Mouse (Mus musculus) kidney, postnatal 36 days (tissue): ENCODE data around the gene Arxes2.

ENCODE experiments used
- DNase-seq, 2 experiments: peaks; one replicate each; pipeline ENCODE4 v3.0.0; 2021 to 2022; ENCODE audit warnings: mixed read lengths in 2 of 2

The Arxes2 gene

DNA sequence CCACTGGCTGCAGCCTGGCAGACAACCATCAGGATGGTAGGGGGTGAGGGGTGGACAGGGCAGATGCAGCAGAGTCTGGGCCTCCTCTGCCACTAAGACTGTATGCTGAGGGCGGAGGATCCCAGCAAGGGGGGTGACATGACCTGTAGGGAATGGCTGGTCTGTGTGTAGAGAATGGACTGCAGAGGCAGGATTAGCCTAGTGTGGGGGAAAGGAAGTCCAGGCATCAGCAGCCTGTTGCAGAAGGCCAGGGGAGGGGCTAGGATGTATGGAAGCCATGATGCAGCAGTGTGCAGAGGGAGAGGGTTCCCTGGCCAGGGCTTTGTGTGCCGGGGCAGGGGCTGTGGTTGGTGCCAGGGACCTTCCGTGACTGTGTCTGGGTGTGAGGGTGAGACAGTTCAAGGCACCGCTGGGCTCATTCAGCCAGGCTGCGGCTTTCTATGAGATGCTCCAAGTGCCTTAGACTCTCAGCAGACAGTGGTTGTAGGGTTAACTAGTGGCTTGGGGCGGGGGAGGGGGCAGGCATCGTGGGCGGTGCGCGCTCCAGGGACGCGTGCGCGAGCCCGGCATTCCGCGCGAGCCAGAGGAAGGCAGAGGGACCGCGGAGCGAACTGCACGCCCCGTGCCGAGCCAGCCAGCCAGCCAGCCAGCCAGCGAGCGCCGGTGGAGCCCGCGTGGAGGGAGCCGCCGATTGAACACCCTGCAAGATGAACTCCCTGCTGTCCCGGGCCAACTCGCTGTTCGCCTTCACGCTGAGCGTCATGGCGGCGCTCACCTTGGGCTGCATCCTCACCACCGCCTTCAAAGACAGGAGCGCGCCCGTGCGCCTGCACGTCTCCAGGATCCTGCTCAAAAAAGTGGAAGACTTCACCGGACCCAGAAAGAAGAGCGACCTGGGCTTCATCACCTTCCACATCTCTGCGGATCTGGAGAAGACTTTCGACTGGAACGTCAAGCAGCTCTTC lies 39.5 kb downstream of the Arxes2 start, which contains the start of gene Arxes1:
Arxes1 (plus strand) TSS at position 569 of the 965 bp plus-strand sequence.
- peak; percentile 1 to 14 for DNase-seq

DNA sequence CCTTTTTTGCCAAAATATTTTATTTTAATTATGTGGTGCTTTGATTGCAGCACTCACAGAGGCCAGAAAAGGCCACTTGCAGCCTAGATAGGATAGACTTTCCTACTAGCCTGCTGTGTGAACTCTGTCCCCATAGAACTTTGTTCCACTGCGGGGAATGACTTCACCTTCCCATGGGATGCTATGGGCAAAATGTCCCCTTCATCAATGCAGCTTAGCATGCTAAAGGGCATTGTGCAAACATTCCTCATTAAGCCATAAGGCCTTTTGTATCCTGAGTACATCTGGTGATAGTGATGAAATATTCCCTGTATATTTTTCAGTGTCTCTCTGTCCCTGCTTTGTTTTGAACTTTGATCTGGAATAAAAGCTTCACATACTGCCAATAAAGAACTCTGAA lies 50.1 kb downstream of the Arxes2 start:
- no peak for DNase-seq
